Mouse (Mus musculus): ENCODE data around the gene Bcl6b. TPM values are rescaled to one million over a fixed set of nuclear protein-coding genes. Genes with fewer than 3 reads are reported as not detected.
A peak's percentile ranks its signal among the peaks of the same experiment; 100 is the strongest.

Bcl6b gene
- polyA plus RNA-seq, 1 experiment from 2014 or later = 11.1 TPM

GRCm38 (mm10) chr11:70220323-70220722 is 9.3 kb downstream of the Bcl6b start:
- ATAC-seq (ENCODE audit: insufficient number of reproducible peaks, insufficient read depth, low FRiP score, low TSS enrichment, low read depth) = no peak; the same call in 1 of the 2 replicates
- under 1% methylated on average over 24 of the region's 24 CpGs for WGBS
- H3K27me3 ChIP-seq = peaks cover 55% of the 10 kb centered on the region

GRCm38 (mm10) chr11:70219873-70220272 is 9.7 kb downstream of the Bcl6b start:
- Histone ChIP-seq H3K4me2 (peak overlapping the region; percentile 92), H3K27me3 (peaks cover 55% of the 10 kb centered on the region), H3K36me3 (peaks cover 10% of the 10 kb centered on the region), H3K9ac (peak overlapping the region; percentile 77), H3K27ac (peak overlapping the region; percentile 80), H3K4me3 (peak overlapping the region; percentile 59), H3K9me3 (no peaks in the 10 kb centered on the region), H3K4me1 (peaks cover 43% of the 10 kb centered on the region)
- ATAC-seq (ENCODE audit: insufficient number of reproducible peaks, insufficient read depth, low FRiP score, low TSS enrichment, low read depth) = no peak
- WGBS = 51% methylated on average over 7 of the region's 7 CpGs

More at GRCm38 (mm10) chr11:70220323-70220722, 9.3 kb downstream of the Bcl6b start:
- Histone ChIP-seq H3K4me3 (peak overlapping the region; percentile 59), H3K4me2 (peak overlapping the region; percentile 92), H3K4me1 (peaks cover 40% of the 10 kb centered on the region), H3K9ac (peak overlapping the region; percentile 77), H3K27ac (peak overlapping the region; percentile 80), H3K36me3 (peaks cover 10% of the 10 kb centered on the region), H3K9me3 (no peaks in the 10 kb centered on the region)

- no peak overlapping the region for H3K27ac ChIP-seq
- H3K4me3 ChIP-seq = peak overlapping the region; percentile 3; the same call in 1 of the 2 replicates
- 84% methylated on average over 15 of the region's 15 CpGs for WGBS
- H3K27me3 ChIP-seq = peaks cover 55% of the 10 kb centered on the region
- 0 out of 2 replicates have a peak overlapping the region, but pooled peaks have one; percentile 36 for H3K9ac ChIP-seq
- H3K4me2 ChIP-seq = peak overlapping the region; percentile 92
- H3K36me3 ChIP-seq = peaks cover 10% of the 10 kb centered on the region
- peaks cover 53% of the 10 kb centered on the region for H3K4me1 ChIP-seq
- no peak for ATAC-seq (ENCODE audit: insufficient number of reproducible peaks, insufficient read depth, low FRiP score, low TSS enrichment, low read depth)
- no peaks in the 10 kb centered on the region for H3K9me3 ChIP-seq
These were observed 10.7 kb downstream of the Bcl6b start for GRCm38 (mm10) chr11:70218741-70219470.

GRCm38 (mm10) chr11:70218039-70218438 is 11.6 kb downstream of the Bcl6b start:
- no peak overlapping the region; the same call in 1 of the 2 replicates for H3K4me2 ChIP-seq
- no peak for ATAC-seq (ENCODE audit: insufficient number of reproducible peaks, insufficient read depth, low FRiP score, low TSS enrichment, low read depth)
- H3K4me1 ChIP-seq = peaks cover 56% of the 10 kb centered on the region
- no peak overlapping the region for H3K27ac ChIP-seq
- peaks cover 10% of the 10 kb centered on the region for H3K36me3 ChIP-seq
- H3K27me3 ChIP-seq = peaks cover 58% of the 10 kb centered on the region
- WGBS = 82% methylated on average over 4 of the region's 4 CpGs
- H3K9me3 ChIP-seq = no peaks in the 10 kb centered on the region
- no peak overlapping the region for H3K4me3 ChIP-seq
- H3K9ac ChIP-seq = no peak overlapping the region

GRCm38 (mm10) chr11:70216103-70216502 is 13.5 kb downstream of the Bcl6b start:
- Histone ChIP-seq H3K27me3 (peaks cover 65% of the 10 kb centered on the region), H3K9ac (no peak overlapping the region), H3K36me3 (peaks cover 10% of the 10 kb centered on the region), H3K4me2 (no peak overlapping the region), H3K27ac (no peak overlapping the region), H3K4me3 (no peak overlapping the region), H3K4me1 (peaks cover 43% of the 10 kb centered on the region), H3K9me3 (no peaks in the 10 kb centered on the region)
- ATAC-seq (ENCODE audit: insufficient number of reproducible peaks, insufficient read depth, low FRiP score, low TSS enrichment, low read depth) = no peak
- WGBS = 50% methylated on average over 3 of the region's 3 CpGs

- 11% methylated on average over 22 of the region's 22 CpGs for WGBS
These were observed 14.3 kb downstream of the Bcl6b start for GRCm38 (mm10) chr11:70215301-70215700.

GRCm38 (mm10) chr11:70214856-70215209 is 14.8 kb downstream of the Bcl6b start:
- peak overlapping the region; percentile 42 for H3K4me3 ChIP-seq
- no peak overlapping the region for H3K27ac ChIP-seq
- no peak for ATAC-seq (ENCODE audit: insufficient number of reproducible peaks, insufficient read depth, low FRiP score, low TSS enrichment, low read depth)
- H3K27me3 ChIP-seq = peaks cover 67% of the 10 kb centered on the region
- peak overlapping the region; percentile 70; the same call in 1 of the 2 replicates for H3K9ac ChIP-seq
- 4% methylated on average over 18 of the region's 18 CpGs for WGBS
- H3K36me3 ChIP-seq = peaks cover 10% of the 10 kb centered on the region
- peak overlapping the region; percentile 76 for H3K4me2 ChIP-seq
- H3K9me3 ChIP-seq = no peaks in the 10 kb centered on the region
- peaks cover 34% of the 10 kb centered on the region for H3K4me1 ChIP-seq

More at GRCm38 (mm10) chr11:70215301-70215700, 14.3 kb downstream of the Bcl6b start:
- H3K4me1 ChIP-seq = peaks cover 38% of the 10 kb centered on the region
- no peak overlapping the region for H3K9ac ChIP-seq
- ATAC-seq (ENCODE audit: insufficient number of reproducible peaks, insufficient read depth, low FRiP score, low TSS enrichment, low read depth) = no peak
- peak overlapping the region; percentile 76 for H3K4me2 ChIP-seq
- H3K9me3 ChIP-seq = no peaks in the 10 kb centered on the region
- H3K27me3 ChIP-seq = peaks cover 67% of the 10 kb centered on the region
- H3K27ac ChIP-seq = no peak overlapping the region
- H3K4me3 ChIP-seq = peak overlapping the region; percentile 42
- peaks cover 10% of the 10 kb centered on the region for H3K36me3 ChIP-seq

DNA sequence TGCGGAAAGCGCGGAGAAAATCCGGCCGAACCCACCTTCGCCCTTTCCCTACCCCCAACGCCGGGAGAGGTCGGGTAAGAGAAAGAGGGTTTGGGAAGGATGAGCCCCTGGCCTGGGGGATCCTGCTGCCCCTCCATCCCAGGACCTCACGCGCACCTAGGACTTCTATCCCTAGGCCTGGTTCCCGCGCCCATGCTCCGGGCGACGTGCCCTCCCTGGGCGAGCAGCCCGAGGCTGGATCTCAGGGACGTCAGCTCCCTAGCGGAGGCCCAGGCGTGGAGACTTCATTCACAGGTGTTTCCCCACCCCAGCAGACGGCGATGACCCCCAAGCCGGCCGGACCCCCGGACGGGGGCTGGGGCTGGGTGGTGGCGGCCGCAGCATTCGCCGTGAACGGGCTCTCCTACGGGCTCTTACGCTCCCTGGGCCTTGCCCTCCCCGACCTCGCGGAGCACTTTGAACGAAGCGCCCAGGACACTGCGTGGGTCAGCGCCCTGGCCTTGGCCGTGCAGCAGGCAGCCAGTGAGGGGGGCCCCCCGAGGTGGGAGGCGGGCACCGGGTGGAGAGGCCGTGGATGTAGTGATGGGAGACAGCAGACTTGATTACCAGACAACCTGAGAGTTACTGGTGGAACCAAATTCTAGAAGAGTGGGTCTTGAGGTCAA is 15.3 kb downstream of the Bcl6b start:
- H3K9ac ChIP-seq = peak overlapping the region; percentile 70

DNA sequence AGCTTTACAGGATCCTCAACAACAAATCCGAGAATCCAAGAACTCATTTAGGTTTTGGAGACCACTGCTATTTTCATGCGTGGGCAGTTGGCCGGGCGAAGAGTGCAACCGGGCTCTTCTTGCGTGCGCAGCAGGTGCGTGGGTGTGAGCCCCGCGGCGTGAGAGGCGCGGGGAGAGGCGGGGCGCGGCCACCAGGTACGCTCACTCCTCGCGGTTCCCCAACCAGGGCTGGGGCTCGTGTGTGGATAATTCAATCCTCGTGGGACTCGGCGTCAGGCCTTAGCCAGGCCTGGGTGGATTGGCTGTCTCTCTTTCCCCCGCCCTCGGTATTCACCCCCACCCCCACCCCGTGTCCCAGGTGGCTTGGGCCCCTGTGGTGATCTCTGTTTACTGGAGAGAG is 15.9 kb downstream of the Bcl6b start:
- H3K9me3 ChIP-seq = no peaks in the 10 kb centered on the region
- peak overlapping the region; percentile 42 for H3K4me3 ChIP-seq
- peak overlapping the region; percentile 70; the same call in 1 of the 2 replicates for H3K9ac ChIP-seq
- ATAC-seq (ENCODE audit: insufficient number of reproducible peaks, insufficient read depth, low FRiP score, low TSS enrichment, low read depth) = peak; percentile 45; the same call in 1 of the 2 replicates
- no peak overlapping the region for H3K27ac ChIP-seq
- peak overlapping the region; percentile 76 for H3K4me2 ChIP-seq
- H3K27me3 ChIP-seq = peaks cover 65% of the 10 kb centered on the region
- H3K36me3 ChIP-seq = peaks cover 10% of the 10 kb centered on the region
- peaks cover 23% of the 10 kb centered on the region for H3K4me1 ChIP-seq
- whole genome bisulfite sequencing = 4% methylated on average over 26 of the region's 26 CpGs

More for the DNA sequence above, 15.3 kb downstream of the Bcl6b start:
- Histone ChIP-seq H3K36me3 (peaks cover 10% of the 10 kb centered on the region), H3K9me3 (no peaks in the 10 kb centered on the region), H3K4me3 (peak overlapping the region; percentile 42), H3K4me1 (peaks cover 29% of the 10 kb centered on the region), H3K27me3 (peaks cover 67% of the 10 kb centered on the region), H3K27ac (no peak overlapping the region), H3K4me2 (peak overlapping the region; percentile 76)
- no peak for ATAC-seq (ENCODE audit: insufficient number of reproducible peaks, insufficient read depth, low FRiP score, low TSS enrichment, low read depth)
- WGBS = under 1% methylated on average over 46 of the region's 46 CpGs

DNA sequence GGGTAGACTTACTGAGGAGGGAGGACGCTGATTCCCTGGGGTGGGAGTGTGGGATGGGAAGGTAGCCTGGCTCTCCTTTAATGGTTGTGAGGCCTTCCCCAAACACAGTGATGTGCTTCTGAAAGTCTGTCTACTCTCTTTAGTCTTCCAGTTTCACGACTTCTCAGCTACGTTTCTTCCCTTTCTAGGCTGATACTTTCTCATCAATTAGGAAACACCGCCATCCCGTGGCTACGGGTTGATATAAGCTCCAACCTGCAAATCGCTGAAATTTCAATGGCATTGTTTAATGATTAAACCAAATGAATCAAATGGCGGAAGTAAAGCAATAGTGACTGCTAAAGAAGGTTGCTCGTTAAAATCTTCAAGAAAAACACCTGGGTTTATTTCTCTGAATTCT is 16.7 kb downstream of the Bcl6b start:
- Histone ChIP-seq H3K27me3 (peaks cover 63% of the 10 kb centered on the region), H3K9me3 (no peaks in the 10 kb centered on the region), H3K4me2 (no peak overlapping the region), H3K4me1 (peaks cover 20% of the 10 kb centered on the region), H3K36me3 (peaks cover 10% of the 10 kb centered on the region), H3K9ac (no peak overlapping the region), H3K27ac (no peak overlapping the region), H3K4me3 (no peak overlapping the region)
- WGBS = 15% methylated on average over 9 of the region's 9 CpGs
- ATAC-seq (ENCODE audit: insufficient number of reproducible peaks, insufficient read depth, low FRiP score, low TSS enrichment, low read depth) = no peak

DNA sequence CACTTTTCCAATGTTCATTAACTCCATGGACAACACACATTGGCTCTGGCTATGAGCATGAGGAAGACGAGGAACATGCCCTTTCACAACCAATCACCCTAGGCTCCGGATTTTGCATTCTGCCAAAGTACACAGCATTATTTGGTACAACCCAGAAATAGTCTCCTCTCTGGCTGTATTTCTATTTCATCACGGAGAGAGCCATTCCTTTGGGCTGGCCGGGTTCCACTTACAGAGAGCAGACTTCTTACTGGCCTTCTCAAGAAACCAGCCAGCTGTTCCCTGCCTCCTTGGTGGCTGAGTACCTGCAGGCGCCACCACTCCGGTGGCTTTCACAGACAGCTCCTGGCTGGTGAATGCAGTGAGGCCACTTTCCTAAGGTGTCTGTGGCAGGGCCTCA is 17.2 kb downstream of the Bcl6b start, which contains the start of gene Slc16a11:
Gene Slc16a11, plus strand, starts transcription at position 330 of the 400 bp plus-strand sequence.
- Histone ChIP-seq H3K4me3 (peak within 1 kb of the TSS; percentile 42; the same call in 1 of the 2 replicates), H3K4me2 (peak within 1 kb of the TSS; percentile 76), H3K4me1 (peaks cover 20% of the 10 kb centered on the region)

More for the DNA sequence above, 17.2 kb downstream of the Bcl6b start, which contains the start of gene Slc16a11:
- H3K27ac ChIP-seq = no peak within 1 kb of the TSS
- 0 out of 2 replicates have a peak within 1 kb of the TSS, but pooled peaks have one; percentile 70 for H3K9ac ChIP-seq
- ATAC-seq (ENCODE audit: insufficient number of reproducible peaks, insufficient read depth, low FRiP score, low TSS enrichment, low read depth) = no peak
- H3K36me3 ChIP-seq = peaks cover 6% of the 10 kb centered on the region
- WGBS = 61% methylated on average over 6 of the region's 6 CpGs
- no peaks in the 10 kb centered on the region for H3K9me3 ChIP-seq
- H3K27me3 ChIP-seq = peaks cover 60% of the 10 kb centered on the region

All from embryonic facial prominence, embryonic 13.5 days (tissue).